Mouse (Mus musculus): ENCODE data around the gene Ang. TPM values are rescaled to one million over a fixed set of nuclear protein-coding genes. Genes with fewer than 3 reads are reported as not detected.

Ang gene
- polyA plus RNA-seq, 1 experiment: 5.1 TPM

GRCm38 (mm10) chr14:51128775-51129623 lies 38.0 kb downstream of the Ang start:
- TF ChIP-seq POLR2A (IDR thresholded peaks at IDR 0.05; ENCODE audit: low read depth, low read length): no peak
- no peak for TF ChIP-seq CTCF (conservative IDR thresholded peaks at IDR 0.05; ENCODE audit: insufficient read depth, insufficient read length, low read depth, low read length)
- H3K4me1 ChIP-seq (ENCODE audit: control insufficient read depth, insufficient read depth, low read length): no peaks in the 10 kb centered on the region
- H3K27ac ChIP-seq (ENCODE audit: insufficient read depth, low read depth, low read length): no peak overlapping the region
- H3K36me3 ChIP-seq (ENCODE audit: control insufficient read depth, insufficient read depth, low read length): no peaks in the 10 kb centered on the region
- no peak overlapping the region for H3K4me3 ChIP-seq (ENCODE audit: insufficient read depth, low read depth, low read length)
- peak; percentile 14 for DNase-seq
- H3K27me3 ChIP-seq (replicated peaks; ENCODE audit: control insufficient read depth, insufficient read depth, low read length): no peaks in the 10 kb centered on the region
- 88% methylated on average over 9 of the region's 9 CpGs for WGBS

GRCm38 (mm10) chr14:51129624-51129975 lies 38.6 kb downstream of the Ang start:
- H3K27ac ChIP-seq (ENCODE audit: insufficient read depth, low read depth, low read length): no peak overlapping the region
- H3K27me3 ChIP-seq (replicated peaks; ENCODE audit: control insufficient read depth, insufficient read depth, low read length): no peaks in the 10 kb centered on the region
- no peaks in the 10 kb centered on the region for H3K4me1 ChIP-seq (ENCODE audit: control insufficient read depth, insufficient read depth, low read length)
- H3K36me3 ChIP-seq (ENCODE audit: control insufficient read depth, insufficient read depth, low read length): no peaks in the 10 kb centered on the region
- H3K4me3 ChIP-seq (ENCODE audit: insufficient read depth, low read depth, low read length): no peak overlapping the region
- DNase-seq: no peak
- 65% methylated on average over 4 of the region's 4 CpGs for WGBS
- TF ChIP-seq CTCF (conservative IDR thresholded peaks at IDR 0.05; ENCODE audit: insufficient read depth, insufficient read length, low read depth, low read length) (no peak), POLR2A (IDR thresholded peaks at IDR 0.05; ENCODE audit: low read depth, low read length) (no peak)

DNA sequence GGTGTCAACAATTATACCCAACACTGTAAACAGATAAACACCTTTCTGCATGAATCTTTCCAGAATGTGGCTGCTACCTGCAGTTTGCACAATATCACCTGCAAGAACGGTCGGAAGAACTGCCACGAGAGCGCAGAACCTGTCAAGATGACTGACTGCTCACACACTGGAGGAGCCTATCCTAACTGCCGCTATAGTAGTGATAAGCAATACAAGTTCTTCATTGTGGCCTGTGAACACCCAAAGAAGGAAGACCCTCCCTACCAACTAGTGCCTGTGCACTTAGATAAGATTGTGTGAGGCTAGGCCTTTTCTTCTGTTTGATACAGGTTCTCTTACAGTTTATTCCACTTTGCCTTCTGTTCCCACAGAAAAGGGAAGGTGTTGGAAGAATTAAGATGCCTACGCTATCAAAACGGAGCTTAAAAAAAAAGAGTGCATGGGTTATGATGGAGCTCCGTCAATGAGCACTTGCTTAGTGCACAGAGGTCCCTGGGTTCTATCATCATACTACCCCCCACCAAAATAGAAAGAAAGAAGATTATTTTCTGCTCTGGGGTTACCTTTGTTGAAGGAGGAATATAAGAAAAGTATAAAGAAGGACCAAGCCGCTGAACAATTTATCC lies 39.5 kb downstream of the Ang start:
- H3K27me3 ChIP-seq (replicated peaks; ENCODE audit: control insufficient read depth, insufficient read depth, low read length): no peaks in the 10 kb centered on the region
- no peak overlapping the region for H3K27ac ChIP-seq (ENCODE audit: insufficient read depth, low read depth, low read length)
- no peak for TF ChIP-seq CTCF (conservative IDR thresholded peaks at IDR 0.05; ENCODE audit: insufficient read depth, insufficient read length, low read depth, low read length)
- TF ChIP-seq POLR2A (IDR thresholded peaks at IDR 0.05; ENCODE audit: low read depth, low read length): no peak
- 88% methylated on average over 9 of the region's 9 CpGs for WGBS
- H3K36me3 ChIP-seq (ENCODE audit: control insufficient read depth, insufficient read depth, low read length): no peaks in the 10 kb centered on the region
- no peak for DNase-seq
- no peak overlapping the region for H3K4me3 ChIP-seq (ENCODE audit: insufficient read depth, low read depth, low read length)
- no peaks in the 10 kb centered on the region for H3K4me1 ChIP-seq (ENCODE audit: control insufficient read depth, insufficient read depth, low read length)

DNA sequence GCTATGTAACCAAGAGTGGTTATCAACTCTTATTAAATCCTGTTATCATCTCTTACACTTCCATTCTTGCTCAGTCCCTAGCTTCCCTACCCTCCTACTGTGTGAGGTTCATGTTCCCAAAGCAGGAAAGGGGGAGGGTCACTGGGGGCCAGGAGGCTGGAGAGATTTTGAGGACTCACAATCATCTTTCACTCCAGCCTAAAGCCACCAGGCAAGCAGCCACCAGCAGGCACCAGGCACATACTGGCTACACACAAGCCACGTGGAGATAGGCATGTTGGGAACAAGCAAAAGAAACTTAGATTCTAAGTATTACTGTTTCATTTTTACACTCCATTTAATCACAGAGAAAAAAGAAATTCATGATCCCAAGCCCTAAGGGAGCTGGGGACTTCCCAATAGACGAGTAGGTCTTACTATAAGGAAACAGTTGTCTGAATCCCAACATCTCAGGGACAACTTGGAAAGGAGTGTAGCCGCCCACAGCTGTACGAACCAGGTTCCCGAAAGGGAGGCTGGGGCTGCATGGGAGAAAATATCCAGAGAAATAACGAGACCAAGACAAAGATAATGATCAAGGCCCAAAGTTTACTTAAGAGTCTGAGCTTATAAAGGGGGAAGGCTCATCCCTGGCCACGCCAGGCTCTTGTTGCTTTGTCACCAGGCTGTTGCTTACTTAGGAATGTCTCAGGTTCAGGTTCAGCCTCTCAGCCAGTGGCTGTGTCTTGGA lies 40.3 kb downstream of the Ang start:
- no peak for DNase-seq
- H3K27ac ChIP-seq (ENCODE audit: insufficient read depth, low read depth, low read length): no peak overlapping the region
- H3K4me1 ChIP-seq (ENCODE audit: control insufficient read depth, insufficient read depth, low read length): no peaks in the 10 kb centered on the region
- H3K27me3 ChIP-seq (replicated peaks; ENCODE audit: control insufficient read depth, insufficient read depth, low read length): no peaks in the 10 kb centered on the region
- H3K4me3 ChIP-seq (ENCODE audit: insufficient read depth, low read depth, low read length): no peak overlapping the region
- no peaks in the 10 kb centered on the region for H3K36me3 ChIP-seq (ENCODE audit: control insufficient read depth, insufficient read depth, low read length)
- 76% methylated on average over 7 of the region's 7 CpGs for WGBS
- TF ChIP-seq CTCF (conservative IDR thresholded peaks at IDR 0.05; ENCODE audit: insufficient read depth, insufficient read length, low read depth, low read length): no peak
- TF ChIP-seq POLR2A (IDR thresholded peaks at IDR 0.05; ENCODE audit: low read depth, low read length): no peak

DNA sequence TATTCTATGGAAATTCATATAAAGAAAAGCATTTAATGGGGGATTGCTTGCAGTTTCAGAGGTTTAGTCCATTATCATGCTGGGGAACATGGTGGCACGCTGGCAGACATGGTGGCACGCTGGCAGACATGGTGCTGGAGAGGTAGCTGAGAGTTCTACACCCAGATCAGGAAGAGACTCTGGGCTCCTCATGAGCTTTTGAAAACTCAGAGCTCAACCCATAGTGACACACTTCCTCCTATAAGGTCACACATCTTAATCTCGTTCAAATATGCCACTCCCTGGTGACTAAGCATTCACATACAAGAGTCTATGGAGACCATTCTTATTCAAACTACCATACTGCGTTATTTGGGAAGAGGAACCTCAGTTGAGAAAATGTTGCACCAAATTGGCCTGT lies 41.4 kb downstream of the Ang start:
- WGBS: 92% methylated on average over 4 of the region's 4 CpGs
- Histone ChIP-seq H3K4me3 (ENCODE audit: insufficient read depth, low read depth, low read length) (no peak overlapping the region), H3K27me3 (replicated peaks; ENCODE audit: control insufficient read depth, insufficient read depth, low read length) (no peaks in the 10 kb centered on the region), H3K27ac (ENCODE audit: insufficient read depth, low read depth, low read length) (no peak overlapping the region), H3K36me3 (ENCODE audit: control insufficient read depth, insufficient read depth, low read length) (no peaks in the 10 kb centered on the region), H3K4me1 (ENCODE audit: control insufficient read depth, insufficient read depth, low read length) (no peaks in the 10 kb centered on the region)
- TF ChIP-seq CTCF (conservative IDR thresholded peaks at IDR 0.05; ENCODE audit: insufficient read depth, insufficient read length, low read depth, low read length): no peak
- TF ChIP-seq POLR2A (IDR thresholded peaks at IDR 0.05; ENCODE audit: low read depth, low read length): no peak
- no peak for DNase-seq

DNA sequence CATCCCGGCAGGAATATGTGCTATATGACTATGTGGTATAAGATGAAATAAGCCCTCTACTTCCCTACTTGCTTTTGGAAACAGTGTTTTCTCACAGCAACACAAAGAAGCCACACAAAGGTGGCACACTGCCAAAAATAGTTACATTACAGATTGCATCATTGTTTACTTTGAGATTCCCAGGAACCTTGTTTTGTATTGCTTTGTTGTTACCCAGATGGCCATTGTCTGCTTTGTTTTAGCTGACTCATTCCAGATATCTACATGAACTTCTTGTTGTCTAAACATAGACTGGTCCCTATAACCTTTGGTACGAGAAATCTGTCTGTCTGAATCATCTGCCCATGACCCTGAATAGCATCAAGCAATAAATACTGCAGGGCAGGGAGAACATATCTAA lies 49.4 kb downstream of the Ang start:
- no peaks in the 10 kb centered on the region for H3K27me3 ChIP-seq (replicated peaks; ENCODE audit: control insufficient read depth, insufficient read depth, low read length)
- no peak overlapping the region for H3K4me3 ChIP-seq (ENCODE audit: insufficient read depth, low read depth, low read length)
- H3K27ac ChIP-seq (ENCODE audit: insufficient read depth, low read depth, low read length): no peak overlapping the region
- H3K4me1 ChIP-seq (ENCODE audit: control insufficient read depth, insufficient read depth, low read length): no peaks in the 10 kb centered on the region
- no peak for DNase-seq
- TF ChIP-seq POLR2A (IDR thresholded peaks at IDR 0.05; ENCODE audit: low read depth, low read length): no peak
- no peak for TF ChIP-seq CTCF (conservative IDR thresholded peaks at IDR 0.05; ENCODE audit: insufficient read depth, insufficient read length, low read depth, low read length)
- H3K36me3 ChIP-seq (ENCODE audit: control insufficient read depth, insufficient read depth, low read length): no peaks in the 10 kb centered on the region
- 77% methylated on average over 2 of the region's 2 CpGs for WGBS

DNA sequence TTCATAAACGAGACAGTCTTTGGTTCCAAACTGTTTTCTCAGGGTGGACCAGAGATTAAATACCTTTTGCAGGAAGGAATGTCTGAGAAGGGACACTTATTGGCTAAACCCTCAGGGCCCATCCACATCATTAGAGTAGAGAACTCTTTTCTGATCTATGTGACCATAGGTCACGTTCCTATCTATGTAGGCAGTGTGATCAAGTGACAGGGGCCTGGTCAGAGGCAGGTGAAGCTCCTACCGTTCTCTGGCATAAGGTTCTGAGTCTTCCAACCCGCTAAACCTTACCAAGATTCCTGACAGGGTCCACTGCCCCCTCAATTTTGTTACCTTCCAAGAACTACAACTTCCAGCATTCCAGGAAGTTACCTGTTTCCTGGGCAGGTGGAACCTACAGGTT lies 51.2 kb downstream of the Ang start:
- 88% methylated on average over 4 of the region's 4 CpGs for WGBS
- Histone ChIP-seq H3K36me3 (ENCODE audit: control insufficient read depth, insufficient read depth, low read length) (no peaks in the 10 kb centered on the region), H3K4me3 (ENCODE audit: insufficient read depth, low read depth, low read length) (no peak overlapping the region), H3K27ac (ENCODE audit: insufficient read depth, low read depth, low read length) (no peak overlapping the region), H3K27me3 (replicated peaks; ENCODE audit: control insufficient read depth, insufficient read depth, low read length) (no peaks in the 10 kb centered on the region), H3K4me1 (ENCODE audit: control insufficient read depth, insufficient read depth, low read length) (no peaks in the 10 kb centered on the region)
- TF ChIP-seq POLR2A (IDR thresholded peaks at IDR 0.05; ENCODE audit: low read depth, low read length) (no peak), CTCF (conservative IDR thresholded peaks at IDR 0.05; ENCODE audit: insufficient read depth, insufficient read length, low read depth, low read length) (no peak)
- DNase-seq: no peak

All from kidney, adult 2 months (tissue).